Mouse (Mus musculus) layer of hippocampus, postnatal 25 days (tissue): ENCODE results near the gene Gm5741. TPM values are rescaled to one million over a fixed set of nuclear protein-coding genes. Genes with fewer than 3 reads are reported as not detected.

Source experiments
- DNase-seq, 2 experiments: peaks; one replicate each; pipeline ENCODE4 v3.0.0; 2022; ENCODE audit warnings: mixed read lengths in 2 of 2, low spot score in 1 of 2; ENCODE audit errors: extremely low spot score in 1 of 2
- total RNA-seq, 2 experiments: library from RNA; stranded (reverse); gene quantifications; 2 replicates each; pipeline ENCODE4 v1.2.3; 2021

Gene Gm5741
- total RNA-seq, 2 experiments from 2014 or later: not detected

DNA sequence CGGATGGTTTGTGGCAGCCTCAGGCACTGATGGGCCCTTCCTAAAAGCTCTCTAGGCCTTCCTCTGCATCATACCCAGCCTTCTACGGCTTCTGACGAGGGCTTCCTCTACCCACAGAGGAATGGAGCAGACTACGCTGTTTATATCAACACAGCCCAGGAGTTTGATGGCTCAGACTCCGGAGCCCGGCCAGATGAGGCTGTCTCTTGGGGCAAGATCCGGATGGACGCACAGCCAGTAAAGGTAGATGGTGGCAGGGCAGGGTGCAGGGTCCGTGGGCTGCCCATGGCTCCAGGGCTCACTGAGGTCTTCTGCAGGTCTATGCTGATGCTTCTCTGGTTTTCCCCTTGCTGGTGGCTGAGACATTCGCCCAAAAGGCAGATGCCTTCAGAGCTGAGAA lies 6.8 kb upstream of the Gm5741 start:
- no peak for DNase-seq

DNA sequence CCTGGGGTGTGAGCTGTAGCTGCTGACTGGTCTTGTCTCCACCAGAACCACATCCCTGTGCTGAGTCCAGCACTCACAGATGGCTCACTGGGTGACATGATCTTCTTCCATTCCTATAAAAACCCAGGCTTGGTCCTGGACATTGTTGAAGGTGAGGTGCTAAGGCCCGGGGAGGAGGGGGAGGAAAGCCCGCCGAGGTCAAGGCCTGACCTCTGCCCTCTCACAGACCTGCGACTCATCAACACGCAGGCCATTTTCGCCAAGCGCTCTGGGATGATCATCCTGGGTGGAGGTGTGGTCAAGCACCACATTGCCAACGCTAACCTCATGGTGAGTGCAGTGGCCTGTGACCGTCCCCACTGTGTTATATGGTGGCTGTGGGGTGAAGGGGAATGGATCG lies 6.4 kb upstream of the Gm5741 start:
- no peak for DNase-seq

DNA sequence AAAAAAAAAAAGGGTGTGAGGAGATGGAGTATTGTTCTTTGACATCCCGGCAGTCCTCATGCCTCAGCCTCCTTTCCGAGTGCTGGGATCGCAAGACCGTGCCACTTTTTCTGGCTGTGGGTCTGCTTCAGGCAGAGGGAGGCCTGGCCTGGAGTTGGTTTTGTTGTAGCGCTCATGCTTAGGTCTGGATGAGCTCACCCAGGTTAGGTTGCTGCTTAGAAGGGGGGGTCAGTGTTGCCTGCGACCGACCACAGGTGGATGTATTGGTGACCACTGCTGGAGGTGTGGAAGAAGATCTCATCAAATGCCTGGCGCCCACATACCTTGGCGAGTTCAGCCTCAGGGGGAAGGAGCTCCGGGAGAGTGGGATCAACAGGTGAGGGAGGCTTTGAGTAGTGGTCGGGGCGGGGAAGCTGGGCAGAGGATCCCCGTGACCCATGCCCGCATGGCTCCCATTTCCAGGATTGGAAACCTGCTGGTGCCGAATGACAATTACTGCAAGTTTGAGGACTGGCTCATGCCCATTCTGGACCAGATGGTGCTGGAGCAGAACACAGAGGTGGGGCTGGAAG lies 5.3 kb upstream of the Gm5741 start:
- DNase-seq: no peak

DNA sequence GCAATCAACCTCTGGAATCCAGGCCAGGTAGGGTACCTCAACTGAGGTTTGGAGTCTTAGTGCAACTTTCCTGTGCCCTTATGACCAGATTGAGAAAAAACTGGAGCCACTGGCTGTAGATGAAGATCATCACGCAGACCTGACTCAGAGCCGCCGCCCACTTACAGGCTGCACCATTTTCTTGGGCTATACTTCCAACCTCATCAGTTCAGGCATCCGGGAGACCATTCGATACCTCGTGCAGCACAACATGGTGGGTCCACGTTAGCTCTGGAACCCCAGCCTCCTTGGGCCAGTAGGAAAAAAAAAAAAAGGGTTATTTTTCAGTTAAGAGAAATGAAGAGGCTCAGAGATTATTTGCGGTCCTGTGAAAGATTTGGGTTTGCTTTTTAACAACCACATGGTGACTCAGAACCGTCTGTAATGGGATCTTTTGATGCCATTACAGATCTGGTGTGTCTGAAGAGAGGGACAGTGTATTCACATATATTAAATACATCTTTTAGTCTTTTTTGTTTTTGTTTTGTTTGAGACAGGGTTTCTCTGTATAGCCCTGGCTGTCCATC lies 4.7 kb upstream of the Gm5741 start:
- DNase-seq: no peak

DNA sequence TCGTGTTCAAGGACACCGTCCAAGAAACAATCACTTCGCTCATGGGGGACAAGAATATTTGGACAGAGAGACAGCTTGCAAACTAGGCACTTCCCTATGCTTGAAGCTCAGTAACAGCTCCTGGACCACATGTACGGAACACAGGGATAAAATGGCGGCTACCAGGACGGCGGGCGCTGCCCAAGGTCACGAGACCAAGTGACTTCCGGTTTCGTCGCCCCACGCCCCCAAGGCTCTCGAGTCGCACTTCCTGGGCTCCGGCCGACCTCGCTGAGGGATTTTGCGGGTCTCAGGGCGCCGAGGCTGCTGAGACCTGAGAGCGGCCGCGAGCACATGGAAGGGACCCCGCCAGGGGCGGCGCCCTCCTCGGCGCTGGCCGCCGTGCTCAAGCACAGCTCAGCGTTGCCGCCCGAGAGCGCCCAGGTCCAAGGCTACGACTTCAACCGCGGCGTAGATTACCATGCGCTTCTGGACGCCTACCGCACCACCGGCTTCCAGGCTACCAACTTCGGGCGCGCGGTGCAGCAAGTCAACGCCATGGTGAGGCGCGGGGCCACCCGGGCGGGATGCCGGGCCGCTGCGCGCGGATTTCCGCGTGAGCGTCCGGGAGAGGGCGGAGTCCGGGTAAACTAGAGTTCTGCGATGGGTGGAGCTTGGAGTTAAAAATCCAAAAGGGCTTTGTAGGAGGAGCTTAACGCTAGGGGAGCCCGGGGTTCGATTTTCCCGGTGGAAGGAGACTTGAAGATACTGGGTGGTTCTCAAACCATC lies 3.9 kb upstream of the Gm5741 start, which contains the start of gene Dhps:
Gene Dhps (plus strand): TSS at position 244 of the 768 bp plus-strand sequence.
- DNase-seq: peak; percentile 67 to 77

DNA sequence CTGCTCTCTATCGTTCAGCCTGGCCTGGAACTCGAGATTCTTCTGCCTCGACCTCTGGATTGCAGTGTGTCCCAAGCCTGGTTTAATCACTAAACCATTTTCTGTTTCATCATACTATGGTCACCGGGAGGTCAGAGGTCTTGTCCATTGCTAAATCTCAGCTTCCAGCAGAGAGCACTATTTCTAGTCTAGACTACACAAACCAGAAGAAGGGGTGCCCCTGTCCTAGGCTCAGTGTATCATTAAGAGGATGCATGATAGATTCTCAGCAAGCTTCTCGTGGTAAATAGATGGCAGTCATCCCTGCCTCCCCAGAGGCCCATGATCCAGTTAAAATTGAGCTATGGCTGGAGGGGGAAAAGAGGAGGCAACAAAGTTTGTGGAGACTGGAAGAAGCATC lies 3.3 kb upstream of the Gm5741 start:
- DNase-seq: no peak

DNA sequence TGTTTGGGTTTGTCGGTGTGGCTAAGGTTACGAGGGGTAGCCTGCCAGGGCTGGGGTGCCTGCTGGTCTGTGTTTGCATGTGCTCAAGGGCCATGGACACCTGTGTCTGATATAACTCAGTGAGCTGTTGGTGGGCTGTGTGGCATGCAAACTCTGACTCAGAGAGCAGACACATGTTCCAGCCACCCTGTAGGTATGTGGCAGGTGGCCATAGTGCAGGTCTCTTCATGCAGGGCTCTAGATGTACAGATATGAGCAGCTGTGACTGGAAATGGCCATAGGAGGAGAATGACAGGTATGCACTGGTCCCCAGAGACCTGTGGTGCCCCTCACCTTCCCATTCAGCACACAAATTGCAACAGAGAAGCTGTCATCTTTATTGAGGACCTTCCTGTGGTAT lies 627 bp downstream of the Gm5741 start:
- no peak for DNase-seq

DNA sequence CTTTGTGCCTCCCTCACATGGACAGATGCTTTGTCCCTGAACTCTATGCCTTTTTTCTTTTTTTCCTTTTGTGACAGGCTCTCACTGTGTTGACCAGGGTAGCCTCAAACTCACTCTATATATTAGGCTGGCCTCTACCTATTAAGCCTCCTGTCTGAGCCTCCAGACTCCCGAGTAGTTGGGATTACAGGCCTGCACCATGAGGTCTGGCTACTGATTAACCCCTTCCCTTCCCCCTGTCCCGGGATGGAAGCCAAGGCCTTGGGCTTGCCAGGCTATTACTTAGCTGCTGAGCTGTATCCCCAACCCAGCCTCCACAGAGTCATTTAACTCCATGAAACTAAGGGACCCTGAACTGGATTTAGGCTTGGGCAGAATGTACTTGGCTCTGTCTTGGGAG lies 2.6 kb downstream of the Gm5741 start:
- no peak for DNase-seq

DNA sequence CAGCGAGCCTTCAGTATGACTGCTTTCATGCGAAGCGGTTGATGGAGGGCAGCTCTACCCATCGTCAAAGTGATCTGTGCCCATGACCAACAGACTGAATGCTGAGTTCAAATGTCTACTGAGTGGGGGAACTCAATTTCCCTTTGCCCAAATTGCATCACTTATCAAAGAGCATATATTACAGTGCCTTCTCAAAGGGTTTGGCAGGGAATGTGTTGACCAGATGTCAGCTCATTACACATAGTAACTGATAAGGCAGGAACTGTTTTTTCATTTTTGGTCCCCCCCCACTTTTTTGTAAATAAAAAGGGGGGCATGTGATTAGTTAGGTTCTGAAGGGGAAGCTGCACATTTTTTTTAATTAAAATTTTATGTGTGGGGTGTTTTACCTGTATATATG lies 5.2 kb downstream of the Gm5741 start:
- no peak for DNase-seq

DNA sequence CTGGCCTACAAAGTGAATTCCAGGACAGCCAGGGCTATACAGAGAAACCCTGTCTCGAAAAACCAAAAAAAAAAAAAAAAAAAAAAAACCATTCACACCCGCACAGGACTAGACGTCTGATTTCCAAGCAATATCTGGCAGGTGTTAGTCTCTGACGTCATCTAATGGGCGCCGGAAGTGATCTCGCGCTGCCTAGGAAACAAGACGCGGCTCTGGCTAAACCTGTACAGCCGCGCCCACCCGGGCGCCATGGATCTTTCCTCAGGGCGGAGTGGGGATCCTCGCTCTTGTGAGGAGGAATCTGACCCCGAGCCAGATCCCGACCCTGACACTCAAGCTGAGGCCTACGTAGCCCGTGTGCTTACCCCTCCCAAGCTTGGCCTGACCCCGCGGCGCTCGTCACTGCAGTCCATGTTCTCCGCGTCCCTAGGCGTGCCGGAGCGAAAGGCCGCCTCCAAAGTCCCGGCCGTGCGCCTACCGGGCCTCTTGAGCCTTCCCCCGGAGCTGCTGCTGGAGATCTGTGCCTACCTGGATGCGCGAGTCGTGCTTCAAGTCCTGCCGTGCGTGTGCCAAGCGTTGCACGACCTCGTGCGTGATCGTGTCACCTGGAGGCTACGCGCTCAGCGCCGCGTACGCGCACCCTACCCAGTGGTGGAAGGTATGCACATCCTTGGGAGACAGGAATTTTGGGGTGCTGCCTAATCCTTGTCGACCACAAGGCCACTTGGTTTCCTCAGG lies 7.7 kb downstream of the Gm5741 start, which contains the start of gene Fbxw9:
Gene Fbxw9 (plus strand): TSS at position 177 of the 738 bp plus-strand sequence.
- DNase-seq: peak; percentile 86 to 89

DNA sequence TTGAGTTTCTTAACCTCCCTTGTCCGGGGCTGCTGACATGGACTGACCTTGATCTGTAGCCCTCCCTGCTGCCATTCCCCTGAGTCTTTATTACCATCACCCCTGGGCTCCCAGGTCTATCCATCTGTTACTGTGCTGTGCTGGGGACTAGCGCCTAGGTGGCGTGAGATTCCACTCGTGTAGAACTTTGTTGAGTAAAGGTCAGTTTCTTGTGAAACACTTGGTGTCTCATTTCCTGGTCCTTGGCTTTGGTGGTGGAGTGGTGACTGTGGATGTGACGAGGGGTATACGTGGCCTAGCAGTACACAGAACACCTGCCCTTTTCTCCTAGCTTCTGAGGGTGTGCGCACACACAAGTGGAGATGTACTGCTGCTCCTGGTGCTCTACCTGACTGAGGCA lies 10.4 kb downstream of the Gm5741 start:
- no peak for DNase-seq

DNA sequence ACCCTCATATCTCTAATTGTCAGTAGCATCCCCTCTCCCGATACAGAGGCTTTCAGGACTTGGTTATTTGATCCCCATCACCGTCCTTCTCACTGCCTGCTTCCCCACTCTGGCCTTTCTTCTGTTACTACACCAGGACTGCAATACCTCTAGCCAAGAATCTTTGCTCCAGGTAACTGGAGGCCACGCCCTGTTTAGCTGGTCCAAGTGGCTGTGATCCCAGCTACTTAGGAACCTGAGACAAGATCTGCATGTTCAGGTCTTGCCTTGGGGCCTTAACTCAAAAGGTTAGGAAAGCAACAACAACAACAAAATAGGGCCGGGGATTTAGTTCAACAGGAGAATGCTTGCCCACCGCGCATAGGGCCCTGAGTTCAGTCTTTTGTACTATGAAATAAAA lies 24.2 kb downstream of the Gm5741 start:
- DNase-seq: no peak

DNA sequence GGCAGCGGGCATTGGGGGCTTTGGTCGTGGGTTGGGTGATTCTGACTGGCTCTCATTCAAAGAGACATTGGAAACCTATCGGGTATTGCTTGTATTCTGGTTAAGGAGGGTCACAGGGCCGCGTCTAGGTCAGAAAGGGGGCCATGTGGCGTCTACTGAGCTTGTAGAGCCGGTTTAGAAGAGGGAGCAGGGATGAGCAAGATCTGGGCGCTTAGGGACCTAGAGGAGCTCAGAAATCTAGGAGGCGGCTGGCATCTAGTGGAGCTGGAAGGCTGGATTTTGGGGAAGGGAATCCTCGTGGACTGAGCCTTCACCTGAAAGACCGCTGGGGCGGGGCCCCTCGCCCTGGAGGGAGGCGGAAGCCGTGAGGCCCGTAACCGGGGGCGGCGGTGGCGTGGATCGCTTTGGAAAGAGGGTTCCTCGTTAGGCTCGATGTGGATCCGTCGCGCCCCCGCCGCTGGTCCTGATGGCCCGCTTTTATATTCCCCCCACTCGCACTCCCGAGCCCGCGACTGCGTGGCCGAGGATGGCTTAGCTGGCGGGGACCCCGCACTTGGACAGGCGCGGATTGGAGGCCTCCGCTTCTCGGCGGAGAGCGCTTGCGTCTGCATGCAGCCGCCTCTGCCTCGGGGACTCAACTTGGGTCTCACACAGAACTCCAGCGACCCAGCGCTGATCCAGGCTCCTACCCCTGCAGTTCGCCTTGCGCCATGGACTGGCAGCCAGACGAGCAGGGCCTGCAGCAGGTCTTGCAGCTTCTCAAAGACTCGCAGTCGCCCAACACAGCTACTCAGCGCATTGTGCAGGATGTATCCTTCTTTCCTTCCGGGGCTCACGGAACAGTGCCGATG lies 29.9 kb downstream of the Gm5741 start:
- peak; percentile 43 to 46 for DNase-seq

DNA sequence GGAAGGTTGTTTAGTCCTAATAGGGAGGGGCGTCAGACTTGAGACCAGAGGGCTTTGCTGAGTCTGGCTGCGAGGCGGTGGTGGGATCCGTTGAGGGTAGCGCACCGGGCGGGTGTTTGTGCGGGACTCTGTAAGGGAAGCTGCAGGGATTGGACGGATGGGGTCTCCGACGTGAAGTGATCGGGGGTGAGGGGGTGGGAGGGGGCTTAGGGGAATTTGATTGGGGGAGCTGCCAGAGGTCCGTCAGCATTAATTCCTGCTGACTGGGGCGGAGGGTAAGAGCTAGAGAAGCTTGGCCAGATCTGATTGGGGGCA lies 30.5 kb downstream of the Gm5741 start:
- DNase-seq: no peak

DNA sequence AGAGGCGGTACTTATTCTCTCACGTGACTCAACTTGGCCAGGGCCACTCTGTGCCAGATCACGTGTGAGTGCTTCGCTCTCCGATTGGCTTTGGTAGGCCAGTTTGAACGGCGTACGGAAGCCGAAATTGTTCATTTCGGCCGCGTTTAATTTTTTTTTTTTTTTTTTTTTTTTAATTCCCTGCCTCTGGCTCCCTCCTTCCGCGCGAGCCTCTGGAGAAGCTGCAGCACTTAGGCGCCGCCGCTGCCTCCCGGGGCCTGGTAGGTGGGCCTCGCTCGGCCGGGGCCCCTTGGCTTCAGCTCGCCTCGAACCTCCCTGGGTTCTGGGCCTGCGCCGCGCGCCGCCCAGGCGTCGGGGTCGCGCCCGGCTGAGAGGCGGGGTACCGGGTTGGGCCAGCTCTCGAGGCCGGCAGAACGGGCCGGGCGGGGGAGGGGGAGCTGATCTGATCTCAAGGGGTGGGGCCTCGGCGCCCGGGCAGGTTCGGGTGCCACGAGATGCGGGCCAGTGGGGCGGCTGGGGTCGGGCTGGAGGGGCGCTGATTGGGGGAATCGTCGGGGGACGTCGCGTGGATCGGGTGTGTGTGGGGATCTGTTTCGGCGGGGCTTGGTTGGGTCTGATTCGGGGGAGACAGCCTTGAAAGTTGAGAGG lies 30.9 kb downstream of the Gm5741 start, which contains the start of gene Tnpo2:
Gene Tnpo2 (plus strand): TSS at position 198 of the 648 bp plus-strand sequence.
- peak; percentile 73 to 78 for DNase-seq

DNA sequence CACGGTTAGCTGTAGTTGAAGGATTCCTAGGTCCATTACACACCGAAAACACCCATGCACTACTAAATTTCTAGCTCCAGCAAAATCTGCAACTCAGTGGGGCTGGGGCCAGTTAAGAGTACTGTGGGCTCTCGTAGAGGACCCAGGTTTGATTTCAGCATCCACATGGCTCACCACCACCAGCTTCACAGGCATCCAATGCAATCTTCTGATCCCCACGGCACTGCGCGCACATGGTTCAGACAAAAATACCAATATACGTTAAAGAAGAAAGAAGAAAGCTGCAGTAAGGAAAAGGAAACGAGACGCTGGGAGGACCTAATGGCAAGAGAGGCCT lies 31.4 kb downstream of the Gm5741 start:
- peak in 1 of 2 experiments; percentile 53 for DNase-seq

DNA sequence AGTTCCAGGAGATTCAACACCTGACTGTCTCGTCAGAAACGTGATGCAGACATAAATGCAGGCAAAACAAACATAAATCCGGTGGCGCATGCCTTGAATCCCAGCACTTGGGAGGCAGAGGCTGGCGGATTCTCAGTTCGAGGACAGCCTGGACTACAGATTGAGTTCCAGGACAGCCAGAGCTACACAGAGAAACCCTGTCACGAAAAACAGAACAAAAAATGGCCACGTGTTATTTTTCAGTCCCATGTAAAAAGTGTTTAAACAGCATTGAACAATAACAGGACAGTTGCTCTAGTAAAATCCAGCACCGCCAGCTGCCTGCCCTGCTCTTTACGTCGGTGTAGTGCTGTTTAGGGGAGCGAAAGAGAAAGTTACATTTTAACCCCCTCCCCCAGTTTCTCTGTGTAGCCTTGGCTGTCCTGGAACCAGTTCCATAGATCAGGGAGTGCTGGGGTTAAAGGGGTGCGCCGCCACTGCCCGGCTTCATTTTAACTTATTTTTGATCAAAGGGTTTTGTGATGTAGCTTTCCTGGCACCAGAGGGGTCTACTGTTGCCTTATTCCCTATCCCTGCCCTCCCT lies 32.0 kb downstream of the Gm5741 start:
- no peak for DNase-seq

DNA sequence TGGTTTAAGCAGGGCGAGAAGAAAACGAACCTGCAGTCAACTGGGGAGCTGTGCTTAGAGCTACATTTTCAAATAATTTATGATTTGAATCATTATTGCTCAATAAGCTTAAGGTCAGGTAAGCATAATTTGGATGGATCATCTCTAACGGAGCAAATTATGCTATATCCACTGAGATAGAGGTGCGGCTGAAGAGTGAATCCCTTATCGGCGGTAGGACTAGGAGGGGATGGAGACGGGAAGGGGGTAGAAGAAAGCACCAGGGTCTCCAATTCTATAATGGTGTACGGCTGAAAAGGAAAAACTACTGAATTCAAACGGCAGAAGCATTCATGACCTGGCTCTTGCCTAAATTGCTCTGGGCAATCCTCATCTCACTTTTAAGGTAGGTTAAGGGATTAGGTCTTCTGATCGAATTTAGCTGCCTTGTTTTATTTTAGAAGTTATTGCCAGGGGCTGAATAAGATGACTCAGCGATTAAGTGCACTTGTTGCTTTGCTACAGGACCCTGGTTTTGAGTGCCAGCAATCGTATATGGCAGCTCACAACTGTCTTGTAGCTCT lies 32.5 kb downstream of the Gm5741 start:
- DNase-seq: no peak

DNA sequence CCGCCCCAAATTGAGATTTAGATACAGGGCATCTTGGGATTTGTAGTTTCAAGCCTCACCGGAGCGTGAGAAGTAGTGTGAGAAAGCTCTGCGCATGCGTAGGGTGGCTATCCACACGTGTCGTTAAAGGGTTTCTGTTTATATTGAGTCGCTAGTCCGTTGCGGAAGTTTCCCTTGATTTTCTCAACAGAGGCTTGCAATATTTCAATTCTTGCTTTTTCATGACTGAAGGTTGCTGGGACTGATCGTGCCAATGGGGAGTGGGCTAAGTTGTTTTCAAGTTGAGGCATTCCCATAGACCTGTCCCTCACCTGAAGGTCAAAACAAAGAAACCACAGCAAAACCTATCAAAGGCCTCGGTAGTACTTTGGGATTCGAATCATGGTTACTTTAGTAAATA lies 33.0 kb downstream of the Gm5741 start:
- DNase-seq: peak in 1 of 2 experiments; percentile 64
